Mouse (Mus musculus): Measurements from ENCODE around the gene Plppr3. TPM values are rescaled to one million over a fixed set of nuclear protein-coding genes. Genes with fewer than 3 reads are reported as not detected.

Gene Plppr3
- polyA plus RNA-seq, 1 experiment from 2014 or later: 38.8 TPM

Small RNAs within 50 kb of the gene (microRNA-seq; reads per million reads assigned to microRNA genes)
- 0.51 reads per million for gene Mir6910

Other genes with a start within 250 kb of the Plppr3 start
- gene Shc2, start 236.7 kb downstream of the Plppr3 start, polyA plus RNA-seq (2014; fragmentation: Nextera tagmentation; extraction: Ambion mirVana): 8.1 and 8.4 TPM in 2 replicates
- not detected in 2 replicates for gene Odf3l2, start 228.9 kb downstream of the Plppr3 start, polyA plus RNA-seq (2014; fragmentation: Nextera tagmentation; extraction: Ambion mirVana)
- gene Madcam1, start 210.1 kb downstream of the Plppr3 start, polyA plus RNA-seq (2014; fragmentation: Nextera tagmentation; extraction: Ambion mirVana): 32.5 and 34.7 TPM in 2 replicates
- 80.1 and 81.2 TPM in 2 replicates for gene Tpgs1, start 205.3 kb downstream of the Plppr3 start, polyA plus RNA-seq (2014; fragmentation: Nextera tagmentation; extraction: Ambion mirVana)
- 129 and 145 TPM in 2 replicates for gene Cdc34, start 192.4 kb downstream of the Plppr3 start, polyA plus RNA-seq (2014; fragmentation: Nextera tagmentation; extraction: Ambion mirVana)
- gene Gzmm, start 185.6 kb downstream of the Plppr3 start, polyA plus RNA-seq (2014; fragmentation: Nextera tagmentation; extraction: Ambion mirVana): 0.78 and 1.2 TPM in 2 replicates
- 895 and 900 TPM in 2 replicates for gene Bsg, start 170.1 kb downstream of the Plppr3 start, polyA plus RNA-seq (2014; fragmentation: Nextera tagmentation; extraction: Ambion mirVana)
- 0.09 and 0.12 TPM in 2 replicates for gene Hcn2, start 158.0 kb downstream of the Plppr3 start, polyA plus RNA-seq (2014; fragmentation: Nextera tagmentation; extraction: Ambion mirVana)
- 37.9 and 40.1 TPM in 2 replicates for gene Polrmt, start 128.1 kb downstream of the Plppr3 start, polyA plus RNA-seq (2014; fragmentation: Nextera tagmentation; extraction: Ambion mirVana)
- 0.26 and 0.42 TPM in 2 replicates for gene Fgf22, start 119.6 kb downstream of the Plppr3 start, polyA plus RNA-seq (2014; fragmentation: Nextera tagmentation; extraction: Ambion mirVana)
- 80.3 and 90.3 TPM in 2 replicates for gene Rnf126, start 107.7 kb downstream of the Plppr3 start, polyA plus RNA-seq (2014; fragmentation: Nextera tagmentation; extraction: Ambion mirVana)
- gene Fstl3, start 97.4 kb downstream of the Plppr3 start, polyA plus RNA-seq (2014; fragmentation: Nextera tagmentation; extraction: Ambion mirVana): 10.1 and 11.1 TPM in 2 replicates
- 0.45 TPM in 1 of 2 replicates, not detected in the other for gene Prss57, start 83.7 kb downstream of the Plppr3 start, polyA plus RNA-seq (2014; fragmentation: Nextera tagmentation; extraction: Ambion mirVana)
- 63.4 and 66.2 TPM in 2 replicates for gene Palm, start 81.1 kb downstream of the Plppr3 start, polyA plus RNA-seq (2014; fragmentation: Nextera tagmentation; extraction: Ambion mirVana)
- 78.3 and 87.9 TPM in 2 replicates for gene Misp, start 53.6 kb downstream of the Plppr3 start, polyA plus RNA-seq (2014; fragmentation: Nextera tagmentation; extraction: Ambion mirVana)
- gene Ptbp1, start 20.2 kb downstream of the Plppr3 start, polyA plus RNA-seq (2014; fragmentation: Nextera tagmentation; extraction: Ambion mirVana): 286 and 291 TPM in 2 replicates
- gene Prtn3, start 158 bp downstream of the Plppr3 start, polyA plus RNA-seq (2014; fragmentation: Nextera tagmentation; extraction: Ambion mirVana): 5.2 and 5.9 TPM in 2 replicates
- 0.55 TPM in 1 of 2 replicates, not detected in the other for gene Elane, start 11.6 kb upstream of the Plppr3 start, polyA plus RNA-seq (2014; fragmentation: Nextera tagmentation; extraction: Ambion mirVana)
- not detected in 2 replicates for gene Cfd, start 16.2 kb upstream of the Plppr3 start, polyA plus RNA-seq (2014; fragmentation: Nextera tagmentation; extraction: Ambion mirVana)
- 42.0 and 46.3 TPM in 2 replicates for gene Med16, start 34.3 kb upstream of the Plppr3 start, polyA plus RNA-seq (2014; fragmentation: Nextera tagmentation; extraction: Ambion mirVana)
- gene Gm26602, start 36.2 kb upstream of the Plppr3 start, polyA plus RNA-seq (2014; fragmentation: Nextera tagmentation; extraction: Ambion mirVana): not detected in 2 replicates
- gene Kiss1r, start 42.3 kb upstream of the Plppr3 start, polyA plus RNA-seq (2014; fragmentation: Nextera tagmentation; extraction: Ambion mirVana): 0.46 and 0.51 TPM in 2 replicates
- gene R3hdm4, start 46.6 kb upstream of the Plppr3 start, polyA plus RNA-seq (2014; fragmentation: Nextera tagmentation; extraction: Ambion mirVana): 122 and 126 TPM in 2 replicates
- 12.7 and 14.4 TPM in 2 replicates for gene Arid3a, start 52.4 kb upstream of the Plppr3 start, polyA plus RNA-seq (2014; fragmentation: Nextera tagmentation; extraction: Ambion mirVana)
- gene Wdr18, start 85.5 kb upstream of the Plppr3 start, polyA plus RNA-seq (2014; fragmentation: Nextera tagmentation; extraction: Ambion mirVana): 126 and 134 TPM in 2 replicates
- gene Grin3b, start 96.1 kb upstream of the Plppr3 start, polyA plus RNA-seq (2014; fragmentation: Nextera tagmentation; extraction: Ambion mirVana): 0.23 and 0.28 TPM in 2 replicates
- gene Tmem259, start 109.7 kb upstream of the Plppr3 start, polyA plus RNA-seq (2014; fragmentation: Nextera tagmentation; extraction: Ambion mirVana): 14.4 and 17.5 TPM in 2 replicates
- 320 and 368 TPM in 2 replicates for gene Cnn2, start 114.0 kb upstream of the Plppr3 start, polyA plus RNA-seq (2014; fragmentation: Nextera tagmentation; extraction: Ambion mirVana)
- gene Abca7, start 121.9 kb upstream of the Plppr3 start, polyA plus RNA-seq (2014; fragmentation: Nextera tagmentation; extraction: Ambion mirVana): 3.7 and 3.8 TPM in 2 replicates
- gene Arhgap45, start 142.0 kb upstream of the Plppr3 start, polyA plus RNA-seq (2014; fragmentation: Nextera tagmentation; extraction: Ambion mirVana): 6.8 and 8.0 TPM in 2 replicates
- gene Polr2e, start 165.2 kb upstream of the Plppr3 start, polyA plus RNA-seq (2014; fragmentation: Nextera tagmentation; extraction: Ambion mirVana): 255 and 274 TPM in 2 replicates
- gene Gpx4, start 172.5 kb upstream of the Plppr3 start, polyA plus RNA-seq (2014; fragmentation: Nextera tagmentation; extraction: Ambion mirVana): 607 and 623 TPM in 2 replicates
- 14.1 TPM in 2 replicates for gene Sbno2, start 230.9 kb upstream of the Plppr3 start, polyA plus RNA-seq (2014; fragmentation: Nextera tagmentation; extraction: Ambion mirVana)
- 27.0 and 27.5 TPM in 2 replicates for gene Stk11, start 241.2 kb upstream of the Plppr3 start, polyA plus RNA-seq (2014; fragmentation: Nextera tagmentation; extraction: Ambion mirVana)